Mouse (Mus musculus) gastrocnemius, adult 18-20 months (tissue): ENCODE measurements around the gene Dysf. TPM values are rescaled to one million over a fixed set of nuclear protein-coding genes. Genes with fewer than 3 reads are reported as not detected.

Source experiments
- DNase-seq: peaks from one replicate; pipeline ENCODE4 v3.0.0; 2021; ENCODE audit warnings: low spot score
- total RNA-seq, 2 experiments: library from RNA; stranded (reverse); gene quantifications; 2 replicates each; pipeline ENCODE4 v1.2.3; 2021

Gene Dysf
- total RNA-seq, 2 experiments from 2014 or later = 71.9 to 75.9 TPM

- DNase-seq = no peak
Observed at GRCm38 (mm10) chr6:84228786-84229185, 220.4 kb downstream of the Dysf start.

- no peak for DNase-seq
Observed at GRCm38 (mm10) chr6:84229739-84230138, 221.3 kb downstream of the Dysf start.

- no peak for DNase-seq
Observed at GRCm38 (mm10) chr6:84231108-84231507, 222.7 kb downstream of the Dysf start.

GRCm38 (mm10) chr6:84232063-84232760 is 223.8 kb downstream of the Dysf start:
- DNase-seq = peak; percentile 54

GRCm38 (mm10) chr6:84233783-84234182 is 225.4 kb downstream of the Dysf start:
- DNase-seq = peak; percentile 47

GRCm38 (mm10) chr6:84235365-84235764 is 227.0 kb downstream of the Dysf start:
- DNase-seq = no peak

GRCm38 (mm10) chr6:84243385-84243784 is 235.0 kb downstream of the Dysf start:
- DNase-seq = peak; percentile 40

- DNase-seq = no peak
Observed at GRCm38 (mm10) chr6:84246101-84246760, 237.8 kb downstream of the Dysf start.

- DNase-seq = no peak
Observed at GRCm38 (mm10) chr6:84246979-84247378, 238.6 kb downstream of the Dysf start.

Other genes with a start within 250 kb of the Dysf start
- gene Ankrd53, start 245.9 kb upstream of the Dysf start, total RNA-seq = not detected
- gene Tex261, start 232.8 kb upstream of the Dysf start, total RNA-seq = 10 to 100 TPM; 41.1 to 55.3 TPM
- gene Nagk, start 213.6 kb upstream of the Dysf start, total RNA-seq = 1 to 10 TPM; 4.5 to 8.6 TPM
- gene Paip2b, start 176.8 kb upstream of the Dysf start, total RNA-seq = 100 to 1,000 TPM in 1 of 2 experiments, 10 to 100 TPM in 1; 97.9 to 101 TPM
- gene Zfp638, start 141.5 kb upstream of the Dysf start, total RNA-seq = 10 to 100 TPM; 33.6 to 44.5 TPM